In the genomic region with DNA sequence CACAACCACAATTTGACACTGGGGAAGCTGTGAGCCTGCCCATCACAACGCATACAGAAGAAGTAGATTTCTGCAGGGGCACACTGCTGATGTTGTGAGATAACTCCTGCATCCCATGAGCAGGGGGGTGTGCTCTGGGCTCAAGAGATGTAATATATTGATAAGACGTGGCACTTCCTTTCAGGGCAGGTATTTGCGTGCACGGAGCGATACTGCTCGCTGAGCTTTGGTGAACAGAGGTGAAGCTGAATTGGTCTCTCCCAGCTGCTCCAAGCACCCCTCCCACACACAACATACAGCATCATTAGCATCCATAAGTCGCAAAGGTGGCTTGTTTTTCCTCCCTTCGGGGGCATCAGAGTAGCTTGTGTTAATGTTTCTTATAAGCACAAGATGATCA, we compare ENCODE assay signal across 34 mouse cellular contexts. TPM values are rescaled to one million over a fixed set of nuclear protein-coding genes. Genes with fewer than 3 reads are reported as not detected.
DNase-seq lines count a peak whose midpoint lies in the region; ATAC-seq and TF ChIP-seq lines count a peak whose summit lies in the region.
"Had no signal": no experiment of that assay in that cellular context is flagged by ENCODE, and none has a peak within 500 bp of the region (broad histone marks: within the 10 kb centered on the region; RNA-seq: fewer than 3 reads in every experiment).

No protein-coding gene starts in this region.

- no peak for TF ChIP-seq EP300 in liver, postnatal 0 days (IDR thresholded peaks at IDR 0.05; ENCODE audit: low read depth)

- peak; percentile 1 for DNase-seq in liver, adult 2 months (ENCODE audit: extremely low read depth, low read depth, low spot score)
- DNase-seq in liver, postnatal 0 days: no peak
- DNase-seq in CD4-positive, CD25-positive, alpha-beta regulatory T cell, adult 2 months (ENCODE audit: low read depth, low spot score): peak; percentile 68
- peak; percentile 36 for DNase-seq in T-cell, adult 2 months (ENCODE audit: low spot score)
- peak; percentile 17 to 44 for DNase-seq in natural killer cell, adult 2 months (ENCODE audit: low spot score in 2 of 2)
- no peak for DNase-seq in hindbrain, embryonic 10.5 days (ENCODE audit: low spot score)
- DNase-seq: B cell, adult 2 months; cerebellum, adult 11-12 months; cerebellum, adult 9-11 months; embryo, embryonic 11 days; kidney, adult 18-20 months; kidney, postnatal 25 days; liver had no signal

- no peak overlapping the region for H3K27ac ChIP-seq in liver, adult 2 months (replicated peaks; ENCODE audit: insufficient read depth, low read depth, low read length)
- no peak overlapping the region for H3K27ac ChIP-seq in liver, postnatal 0 days (ENCODE audit: low read depth)
- no peak overlapping the region for H3K27ac ChIP-seq in hindbrain, embryonic 10.5 days
- H3K27ac ChIP-seq: embryonic facial prominence, embryonic 12.5 days; hindbrain, postnatal 0 days; kidney, embryonic 15.5 days; liver, embryonic 15.5 days; lung, embryonic 15.5 days; neural tube, embryonic 13.5 days; stomach, embryonic 15.5 days had no signal

- H3K9me3 ChIP-seq in liver, postnatal 0 days (ENCODE audit: low read length): no peaks in the 10 kb centered on the region
- no peaks in the 10 kb centered on the region for H3K9me3 ChIP-seq in hindbrain, embryonic 10.5 days
- H3K9me3 ChIP-seq: embryonic facial prominence, embryonic 12.5 days; kidney, embryonic 15.5 days; liver, embryonic 15.5 days; lung, embryonic 15.5 days; neural tube, embryonic 13.5 days; stomach, embryonic 15.5 days had no signal

- TF ChIP-seq POLR2A in liver, adult 2 months (IDR thresholded peaks at IDR 0.05; ENCODE audit: extremely low read depth, insufficient read depth, low read length): no peak

- H3K4me3 ChIP-seq in liver, adult 2 months (ENCODE audit: insufficient read depth, low read depth, low read length): no peak overlapping the region
- H3K4me3 ChIP-seq in liver, postnatal 0 days (ENCODE audit: low read depth, low read length): no peak overlapping the region
- H3K4me3 ChIP-seq in hindbrain, embryonic 10.5 days: no peak overlapping the region
- H3K4me3 ChIP-seq: embryonic facial prominence, embryonic 12.5 days; kidney, embryonic 15.5 days; liver, embryonic 15.5 days; lung, embryonic 15.5 days; neural tube, embryonic 13.5 days; stomach, embryonic 15.5 days had no signal

- H3K9ac ChIP-seq in liver, adult 2 months (ENCODE audit: low read depth, low read length): no peak overlapping the region
- H3K9ac ChIP-seq in liver, postnatal 0 days (replicated peaks): no peak overlapping the region
- H3K9ac ChIP-seq: embryonic facial prominence, embryonic 12.5 days; kidney, embryonic 15.5 days; liver, embryonic 15.5 days; lung, embryonic 15.5 days; neural tube, embryonic 13.5 days; stomach, embryonic 15.5 days had no signal

- TF ChIP-seq CTCF in liver, adult 2 months (IDR thresholded peaks at IDR 0.05; ENCODE audit: low read depth, low read length): no peak
- TF ChIP-seq CTCF in liver, postnatal 0 days (IDR thresholded peaks at IDR 0.05; ENCODE audit: low read depth): no peak

- no peak overlapping the region for H3K4me2 ChIP-seq in liver, postnatal 0 days (ENCODE audit: low read depth, low read length)
- H3K4me2 ChIP-seq: embryonic facial prominence, embryonic 12.5 days; kidney, embryonic 15.5 days; liver, embryonic 15.5 days; lung, embryonic 15.5 days; midbrain, embryonic 11.5 days; neural tube, embryonic 13.5 days; stomach, embryonic 15.5 days had no signal

- H3K27me3 ChIP-seq in liver, adult 2 months (ENCODE audit: control insufficient read depth, insufficient read depth, low read length): no peaks in the 10 kb centered on the region
- H3K27me3 ChIP-seq in liver, postnatal 0 days (ENCODE audit: insufficient read depth, low read length): no peaks in the 10 kb centered on the region
- H3K27me3 ChIP-seq in hindbrain, embryonic 10.5 days (ENCODE audit: insufficient read depth, poor library complexity, severe bottlenecking): no peaks in the 10 kb centered on the region
- H3K27me3 ChIP-seq: embryonic facial prominence, embryonic 12.5 days; kidney, embryonic 15.5 days; liver, embryonic 15.5 days; lung, embryonic 15.5 days; neural tube, embryonic 13.5 days; stomach, embryonic 15.5 days had no signal

- no peaks in the 10 kb centered on the region for H3K4me1 ChIP-seq in liver, adult 2 months (ENCODE audit: control insufficient read depth, insufficient read depth, low read length)
- H3K4me1 ChIP-seq in liver, postnatal 0 days (ENCODE audit: insufficient read depth): no peaks in the 10 kb centered on the region
- peaks cover 8% of the 10 kb centered on the region for H3K4me1 ChIP-seq in hindbrain, embryonic 10.5 days (replicated peaks)
- H3K4me1 ChIP-seq: embryonic facial prominence, embryonic 12.5 days; liver, embryonic 15.5 days; lung, embryonic 15.5 days; neural tube, embryonic 13.5 days; stomach, embryonic 15.5 days had no signal

- H3K36me3 ChIP-seq in liver, adult 2 months (ENCODE audit: control insufficient read depth, insufficient read depth, low read length): no peaks in the 10 kb centered on the region
- no peaks in the 10 kb centered on the region for H3K36me3 ChIP-seq in liver, postnatal 0 days (replicated peaks; ENCODE audit: insufficient read depth, low read length)
- H3K36me3 ChIP-seq in hindbrain, embryonic 10.5 days: no peaks in the 10 kb centered on the region
- H3K36me3 ChIP-seq: embryonic facial prominence, embryonic 12.5 days; kidney, embryonic 15.5 days; liver, embryonic 15.5 days; lung, embryonic 15.5 days; neural tube, embryonic 13.5 days; stomach, embryonic 15.5 days had no signal

- 81% methylated on average over 8 of the region's 8 CpGs for WGBS in liver, adult 2 months
- 74% methylated on average over 8 of the region's 8 CpGs for WGBS in liver, postnatal 0 days (ENCODE audit: insufficient replicate concordance)
- WGBS in hindbrain, embryonic 10.5 days: 88% methylated on average over 8 of the region's 8 CpGs

- ATAC-seq in liver, postnatal 0 days: no peak
- ATAC-seq: forebrain, embryonic 14.5 days; hindbrain, postnatal 0 days; midbrain, embryonic 16.5 days; Patski had no signal

- H3K79me2 ChIP-seq in liver, adult 2 months (ENCODE audit: control insufficient read depth, insufficient read depth, low read length): no peaks in the 10 kb centered on the region

RNA-seq across cellular contexts. Expression of a gene that starts 35.7 kb away (rescaled TPM):
- total RNA-seq in liver, adult 2 months (2014; rRNA removed): 0.37 and 0.60 TPM in 2 replicates
- 0.82 and 1.1 TPM in 2 replicates for polyA plus RNA-seq in liver, adult 2 months (2012; rRNA removed)
- polyA plus RNA-seq in liver, postnatal 0 days (2015; fragmentation: Nextera tagmentation; extraction: Ambion mirVana): 1.2 and 1.3 TPM in 2 replicates
- polyA plus RNA-seq in hindbrain, embryonic 10.5 days (2016; fragmentation: Nextera tagmentation; extraction: Ambion mirVana): 0.07 and 0.11 TPM in 2 replicates
- total RNA-seq: hindbrain, postnatal 0 days; layer of hippocampus, adult 18-20 months; layer of hippocampus, postnatal 10 days had no signal
- polyA plus RNA-seq: forebrain, embryonic 14.5 days; heart, embryonic 14.5 days; limb, embryonic 11.5 days; midbrain, embryonic 16.5 days; Patski had no signal

RNA-seq across cellular contexts. Expression of a gene that starts 40.8 kb away (rescaled TPM):
- 0.28 and 0.94 TPM in 2 replicates for total RNA-seq in liver, adult 2 months (2014; rRNA removed)
- polyA plus RNA-seq in liver, adult 2 months (2012; rRNA removed): 0.09 TPM in 1 of 2 replicates, not detected in the other
- 0.65 and 1.1 TPM in 2 replicates for polyA plus RNA-seq in liver, postnatal 0 days (2015; fragmentation: Nextera tagmentation; extraction: Ambion mirVana)
- 0.14 and 0.37 TPM in 2 replicates for polyA plus RNA-seq in hindbrain, embryonic 10.5 days (2016; fragmentation: Nextera tagmentation; extraction: Ambion mirVana)
- total RNA-seq: gastrocnemius, adult 18-20 months; gastrocnemius, postnatal 36 days; heart, adult 18-20 months; hindbrain, postnatal 0 days; layer of hippocampus, adult 18-20 months; layer of hippocampus, postnatal 10 days; left cerebral cortex, adult 18-20 months; left cerebral cortex, postnatal 14 days had no signal
- polyA plus RNA-seq: embryonic facial prominence, embryonic 12.5 days; forebrain, embryonic 14.5 days; hindbrain, embryonic 11.5 days; neural tube, embryonic 13.5 days had no signal

Comparison
In these comparisons a context has a peak if more than half of its experiments do, and no peak if none do; other contexts are left out.
1. DNase-seq: peak in liver, adult 2 months (single experiment), CD4-positive, CD25-positive, alpha-beta regulatory T cell, adult 2 months (single experiment), T-cell, adult 2 months (single experiment) and natural killer cell, adult 2 months (2 of 2); none in liver, postnatal 0 days (single experiment) and hindbrain, embryonic 10.5 days (single experiment).